Mouse (Mus musculus) liver, adult 10 weeks (tissue): ENCODE data around the gene Zfp28. TPM values are rescaled to one million over a fixed set of nuclear protein-coding genes. Genes with fewer than 3 reads are reported as not detected.

ENCODE experiments used
- polyA plus RNA-seq: library from polyadenylated mRNA; stranded (reverse); fragments of 350-450 nt; fragmentation: Illumina TruSeq; extraction: RNeasy Lipid Tissue Mini Kit (QIAGEN cat#74804); gene quantifications from one replicate; pipeline ENCODE4 v1.2.3, GENCODE M21; 2014; ENCODE audit warnings: low read depth, low replicate concordance

Zfp28 gene
- polyA plus RNA-seq, result 1.4 TPM

GRCm38 (mm10) chr7:6383044-6383455 is at the start of gene Zfp28:
Gene Zfp28, plus strand, starts transcription at chr7:6383295.

GRCm38 (mm10) chr7:6343501-6344071 is 39.5 kb upstream of the Zfp28 start, which contains the start of gene Gm3854:
Gene Gm3854, plus strand, starts transcription at chr7:6343759.

GRCm38 (mm10) chr7:6363047-6363488 is 20.0 kb upstream of the Zfp28 start, which contains the start of gene Zfp78:
Gene Zfp78, plus strand, starts transcription at chr7:6363280.

GRCm38 (mm10) chr7:6397996-6398975 is 15.2 kb downstream of the Zfp28 start, which contains the start of gene Smim17:
Gene Smim17, plus strand, starts transcription at chr7:6398715.

GRCm38 (mm10) chr7:6410043-6410442 is 26.9 kb downstream of the Zfp28 start, which contains the start of gene Gm20715:
Gene Gm20715, plus strand, starts transcription at chr7:6410277.

GRCm38 (mm10) chr7:6438388-6438787 is 55.3 kb downstream of the Zfp28 start, which contains the start of gene Olfr1344:
Gene Olfr1344, plus strand, starts transcription at chr7:6438688.

Other genes starting within 250 kb of the Zfp28 start
- 5.3 TPM for gene Zfp787, start 227.3 kb upstream of the Zfp28 start, polyA plus RNA-seq
- 4.8 TPM for gene Zfp444, start 211.1 kb upstream of the Zfp28 start, polyA plus RNA-seq
- gene Galp, start 186.2 kb upstream of the Zfp28 start, polyA plus RNA-seq, result not detected
- not detected for gene Zscan5b, start 161.0 kb upstream of the Zfp28 start, polyA plus RNA-seq
- not detected for gene Epp13, start 130.6 kb upstream of the Zfp28 start, polyA plus RNA-seq
- gene Zfp667, start 96.7 kb upstream of the Zfp28 start, polyA plus RNA-seq, result 2.7 TPM
- 0.58 TPM for gene Zfp583, start 52.0 kb upstream of the Zfp28 start, polyA plus RNA-seq
- gene Gm3854, start 39.5 kb upstream of the Zfp28 start, polyA plus RNA-seq, result not detected
- 2.0 TPM for gene Zfp78, start 20.0 kb upstream of the Zfp28 start, polyA plus RNA-seq
- gene Smim17, start 15.4 kb downstream of the Zfp28 start, polyA plus RNA-seq, result not detected
- gene Gm20715, start 27.0 kb downstream of the Zfp28 start, polyA plus RNA-seq, result not detected
- gene Olfr1344, start 55.4 kb downstream of the Zfp28 start, polyA plus RNA-seq, result not detected
- gene Olfr1336, start 72.9 kb downstream of the Zfp28 start, polyA plus RNA-seq, result not detected
- not detected for gene Olfr1346, start 83.8 kb downstream of the Zfp28 start, polyA plus RNA-seq
- gene Olfr5, start 103.6 kb downstream of the Zfp28 start, polyA plus RNA-seq, result not detected
- gene Olfr1347, start 116.5 kb downstream of the Zfp28 start, polyA plus RNA-seq, result not detected
- not detected for gene Olfr1348, start 125.5 kb downstream of the Zfp28 start, polyA plus RNA-seq
- gene Olfr1349, start 139.7 kb downstream of the Zfp28 start, polyA plus RNA-seq, result not detected
- gene Olfr1350, start 181.5 kb downstream of the Zfp28 start, polyA plus RNA-seq, result not detected